Mouse (Mus musculus) right cerebral cortex, postnatal 36 days (tissue): ENCODE measurements at regions not wholly inside any gene's neighbourhood (a gene's known extent, or its start where the extent isn't known, plus 50 kb on each side); places are given as distances from the start of the nearest gene placed in this dataset.
"Not testable (repeated sequence)": the region's sequence is repeated elsewhere in the genome, so short reads cannot be mapped to it uniquely, and the experiment has no call there.

ENCODE experiments used
- DNase-seq, 2 experiments: peaks; one replicate each; pipeline ENCODE4 v3.0.0; 2022; ENCODE audit warnings: low spot score in 2 of 2, mixed read lengths in 1 of 2

GRCm38 (mm10) chr10:29044781-29045180 is 58.7 kb upstream of the 2310057J18Rik start:
- DNase-seq = not testable (repeated sequence)

- peak in 1 of 2 experiments; percentile 7 for DNase-seq
These were observed 55.8 kb upstream of the Soga3 start for GRCm38 (mm10) chr10:29087823-29088222.
